Mouse (Mus musculus): ENCODE measurements around the gene Aifm2.

The Aifm2 gene

DNA sequence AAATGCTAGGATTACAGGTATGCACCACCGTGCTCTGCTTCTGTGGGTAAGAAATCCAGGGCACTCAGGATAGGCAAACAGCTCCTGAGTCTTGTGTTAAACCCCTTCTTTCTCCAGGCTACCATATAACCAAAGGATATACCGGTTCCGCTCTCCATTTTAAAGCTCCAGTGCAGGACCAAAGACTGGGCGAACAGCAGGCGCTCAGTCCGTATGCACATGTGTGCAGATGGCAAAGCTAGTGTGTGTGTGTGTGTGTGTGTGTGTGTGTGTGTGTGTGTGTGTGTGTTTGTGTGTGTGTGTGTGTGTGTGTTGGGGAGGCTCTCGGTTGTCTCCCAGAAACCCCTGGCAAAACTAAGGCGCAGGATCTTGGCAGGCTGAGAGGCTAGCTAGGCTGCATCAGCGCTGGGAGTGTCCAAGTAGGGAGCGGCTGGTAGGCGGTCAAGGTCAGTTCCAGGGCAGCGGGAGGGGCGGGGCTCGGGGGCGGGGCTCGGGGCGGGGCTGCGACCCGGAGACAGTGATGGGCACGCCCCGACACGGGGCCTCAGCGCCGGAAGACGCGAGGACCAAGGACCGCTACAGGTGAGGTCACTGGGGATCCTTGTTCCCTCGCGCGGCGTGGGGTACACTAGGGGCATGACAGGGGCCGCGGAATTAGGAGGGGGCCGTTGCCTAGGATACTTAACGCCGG is at the start of gene Aifm2:
TSS of gene Aifm2 (plus strand) at position 493 of the 691 bp plus-strand sequence.
- DNase-seq: peak; percentile 6

GRCm38 (mm10) chr10:61665651-61666050 is 49.4 kb upstream of the Aifm2 start:
- no peak for DNase-seq

DNA sequence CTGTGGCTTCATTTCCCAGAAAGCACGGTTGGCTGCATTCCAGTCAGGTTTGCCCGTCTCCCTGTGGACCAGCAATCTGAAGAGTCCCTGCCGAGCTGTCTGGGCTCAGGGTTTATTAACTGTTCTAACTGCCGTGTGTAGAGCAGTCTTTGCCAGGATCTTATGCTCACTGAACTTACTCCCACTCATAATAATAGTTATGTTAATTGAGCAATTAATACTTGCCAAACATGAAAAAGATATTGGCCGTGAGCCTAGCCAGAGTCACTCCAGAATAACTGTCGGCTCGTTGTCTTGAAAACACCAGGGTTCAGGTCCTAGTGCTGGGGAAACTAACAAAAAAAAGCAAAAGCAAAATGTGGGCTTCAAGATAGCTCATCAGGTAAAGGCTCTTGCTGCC is 45.8 kb upstream of the Aifm2 start:
- DNase-seq: no peak

- no peak for DNase-seq
Measured at GRCm38 (mm10) chr10:61669896-61670295, 45.2 kb upstream of the Aifm2 start.

GRCm38 (mm10) chr10:61670758-61671157 is 44.3 kb upstream of the Aifm2 start:
- DNase-seq: no peak

- DNase-seq: no peak
Measured at GRCm38 (mm10) chr10:61675935-61676334, 39.1 kb upstream of the Aifm2 start.

- DNase-seq: no peak
Measured at GRCm38 (mm10) chr10:61679545-61679944, 35.5 kb upstream of the Aifm2 start.

GRCm38 (mm10) chr10:61680015-61680913 is 34.8 kb upstream of the Aifm2 start, which contains the start of gene Sar1a:
TSS of gene Sar1a (plus strand) at chr10:61680299.
- peak; percentile 99 for DNase-seq

DNA sequence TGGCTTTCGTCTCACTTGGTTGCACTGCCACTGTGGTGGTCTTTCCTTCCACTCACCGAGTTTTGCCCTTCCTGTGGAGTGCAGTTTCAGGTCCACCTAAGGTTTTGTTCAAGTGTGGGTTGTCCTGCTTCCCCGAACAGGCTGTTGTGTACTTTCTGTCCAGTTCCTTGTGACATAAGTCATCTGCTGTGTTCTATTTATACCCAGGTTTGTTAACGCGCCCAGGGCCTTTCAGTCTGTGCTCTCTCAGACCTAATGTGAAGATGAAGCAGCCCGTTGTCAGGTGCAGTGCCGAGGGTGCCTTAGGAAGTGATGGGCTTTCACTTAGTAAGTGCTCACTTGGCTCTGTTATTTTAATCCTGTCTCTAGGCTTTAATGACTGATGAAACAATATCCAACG is 25.7 kb upstream of the Aifm2 start:
- no peak for DNase-seq

- DNase-seq: no peak
Measured at GRCm38 (mm10) chr10:61693563-61693962, 21.5 kb upstream of the Aifm2 start.

DNA sequence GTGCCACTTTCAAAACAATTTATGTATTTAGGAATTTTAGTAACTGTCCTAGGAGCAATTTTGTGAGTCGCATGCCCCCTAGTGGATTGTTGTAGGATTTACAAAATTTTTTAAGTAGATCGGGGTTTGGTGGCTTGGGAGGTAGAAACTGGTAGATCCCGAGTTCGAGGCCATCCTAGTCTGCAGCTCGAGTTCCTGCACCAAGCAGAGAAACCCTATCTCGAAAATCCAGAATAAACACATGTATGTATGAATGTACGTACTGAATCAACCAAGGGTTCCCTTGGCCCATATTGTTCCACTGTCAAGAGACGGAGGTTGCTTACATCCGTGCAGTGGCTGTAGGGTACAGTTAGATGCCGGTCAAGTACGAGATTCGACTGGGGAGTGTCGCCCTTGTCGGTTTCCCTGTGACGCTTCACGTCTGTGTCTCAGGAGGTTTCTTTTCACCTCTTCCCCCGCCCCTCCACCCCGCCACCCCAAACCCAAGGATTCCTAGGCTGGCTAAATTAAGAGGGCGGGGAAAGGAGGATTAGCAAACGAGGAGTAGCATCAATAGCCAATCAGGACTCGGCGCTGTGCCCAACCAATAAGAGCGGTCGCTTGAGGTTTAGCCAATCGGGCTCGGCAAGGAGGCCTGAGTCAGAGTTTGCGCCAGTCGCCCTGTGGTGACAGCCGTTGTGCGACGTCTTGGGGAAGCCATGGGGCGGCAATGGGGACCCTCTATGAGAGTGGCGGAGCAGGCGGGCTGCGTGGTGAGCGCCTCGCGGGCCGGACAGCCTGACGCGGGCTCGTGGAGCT is 20.0 kb upstream of the Aifm2 start, which contains the start of gene Tysnd1:
TSS of gene Tysnd1 (plus strand) at position 645 of the 801 bp plus-strand sequence.
- peak; percentile 91 for DNase-seq

GRCm38 (mm10) chr10:61695703-61696559 is 19.1 kb upstream of the Aifm2 start:
- peak; percentile 42 for DNase-seq

- DNase-seq: no peak
Measured at GRCm38 (mm10) chr10:61696560-61696823, 18.6 kb upstream of the Aifm2 start.

GRCm38 (mm10) chr10:61697028-61697427 is 18.0 kb upstream of the Aifm2 start:
- DNase-seq: no peak

GRCm38 (mm10) chr10:61704663-61705062 is 10.4 kb upstream of the Aifm2 start:
- no peak for DNase-seq

DNA sequence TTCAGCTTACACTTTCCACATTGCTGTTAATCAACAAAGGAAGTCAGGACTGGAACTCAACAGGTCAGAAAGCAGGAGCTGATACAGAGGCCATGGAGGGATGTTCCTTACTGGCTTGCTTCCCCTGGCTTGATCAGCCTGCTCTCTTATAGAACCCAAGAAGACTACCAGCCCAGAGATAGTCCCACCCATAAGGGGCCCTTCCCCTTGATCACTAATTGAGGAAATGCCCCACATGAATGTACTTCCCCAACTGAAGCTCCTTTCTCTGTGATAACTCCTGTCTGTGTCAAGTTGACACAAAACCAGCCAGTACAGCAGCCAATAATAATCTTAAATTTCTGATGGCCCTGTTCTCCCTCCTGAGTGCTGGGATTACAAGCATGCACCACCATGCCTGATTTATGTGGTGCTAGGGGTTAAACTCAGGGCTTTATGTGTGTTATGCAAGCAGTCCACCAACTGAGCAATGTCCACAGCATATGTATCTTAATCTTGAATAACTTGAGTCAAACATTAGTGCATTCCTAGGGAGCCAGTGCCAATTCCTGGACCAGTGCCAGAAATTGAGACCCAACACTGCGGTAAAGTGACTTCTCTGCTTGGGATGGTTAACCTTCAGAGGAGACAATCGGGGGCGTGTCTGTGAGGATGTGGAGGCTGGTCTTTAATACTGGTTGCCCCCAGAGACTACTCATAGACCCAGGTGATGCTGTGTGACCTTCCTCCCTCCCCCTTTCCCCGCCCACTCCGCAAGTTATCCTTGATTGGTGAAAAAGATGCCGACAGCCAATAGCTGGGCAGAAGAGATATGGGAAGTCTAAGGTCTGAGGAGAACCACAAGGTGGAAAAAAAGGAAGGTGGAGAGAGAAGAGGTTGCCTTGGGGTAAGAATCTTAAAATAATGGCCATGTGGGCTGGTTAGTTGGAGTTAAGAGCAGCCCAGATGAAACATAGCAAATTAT is 8.4 kb upstream of the Aifm2 start:
- DNase-seq: no peak

GRCm38 (mm10) chr10:61713601-61714000 is 1.5 kb upstream of the Aifm2 start:
- no peak for DNase-seq

- DNase-seq: no peak
Measured at GRCm38 (mm10) chr10:61714146-61714545, 917 bp upstream of the Aifm2 start.

GRCm38 (mm10) chr10:61715462-61715837 is 387 bp downstream of the Aifm2 start:
- no peak for DNase-seq

DNA sequence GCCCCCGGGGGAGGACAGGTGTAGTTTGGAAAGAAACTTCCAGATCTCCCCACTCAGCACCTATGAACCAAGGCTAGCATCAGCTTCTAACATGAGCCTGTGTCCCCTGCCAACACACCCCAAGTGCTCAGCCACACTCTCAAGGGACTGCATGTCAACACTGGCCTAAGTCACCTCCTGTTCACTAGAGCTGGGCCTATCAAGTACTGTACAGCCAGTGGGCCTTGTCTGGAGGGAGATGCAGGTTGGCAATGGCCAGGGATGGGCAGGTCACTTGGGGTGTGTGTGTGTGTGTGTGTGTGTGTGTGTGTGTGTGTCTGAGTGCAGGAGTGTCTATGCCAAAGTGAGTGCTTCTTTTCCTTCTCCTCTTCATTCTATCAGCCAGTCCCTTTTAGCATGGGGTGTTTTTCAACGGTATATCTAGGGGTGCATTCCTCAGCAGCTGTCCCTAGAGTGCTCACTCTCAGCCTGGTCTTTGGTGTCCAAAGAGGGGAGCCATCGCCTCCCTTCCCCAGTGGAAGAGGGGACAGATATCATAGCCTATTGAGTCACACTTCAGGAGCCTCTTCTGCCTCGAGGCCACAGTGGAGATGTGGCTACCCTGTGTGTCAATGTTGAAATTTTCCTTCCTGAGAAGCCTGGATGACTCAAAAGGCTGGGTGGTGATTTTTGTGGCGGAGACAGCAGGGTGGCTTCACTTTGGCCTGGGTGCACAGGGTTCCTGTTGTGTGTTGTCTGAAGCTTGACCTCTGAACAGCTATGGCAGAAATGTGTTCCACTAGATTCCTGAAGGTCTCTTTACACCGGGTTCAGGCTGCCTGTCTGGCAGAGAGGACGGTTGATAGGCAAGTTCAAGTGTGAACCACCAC is 1.2 kb downstream of the Aifm2 start:
- DNase-seq: no peak
